Mouse (Mus musculus): ENCODE results near the gene Rpl14. TPM values are rescaled to one million over a fixed set of nuclear protein-coding genes. Genes with fewer than 3 reads are reported as not detected.

The Rpl14 gene
- total RNA-seq, 4 experiments from 2014 or later = 289 to 388 (median 323) TPM

DNA sequence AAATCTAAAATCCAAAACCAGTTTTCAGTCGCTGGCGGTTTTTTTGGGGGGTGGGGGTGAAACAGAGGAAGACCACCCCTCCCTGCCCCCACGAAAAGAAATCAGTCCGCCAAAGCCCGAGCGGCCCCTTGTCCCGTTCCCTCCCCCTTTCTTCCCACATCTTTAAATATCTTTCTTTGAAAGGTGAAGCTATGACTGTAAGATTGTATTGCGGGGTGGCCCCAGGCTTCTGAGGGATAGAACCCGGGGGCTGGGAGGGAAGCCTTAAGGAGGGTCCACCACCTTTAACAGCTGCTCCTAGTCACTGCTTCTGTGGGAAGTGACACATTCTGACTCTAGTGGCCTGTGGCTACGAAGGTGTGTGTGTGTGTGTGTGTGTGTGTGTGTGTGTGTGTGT lies 32.3 kb downstream of the Rpl14 start:
- no peak for DNase-seq (ENCODE audit: low spot score in 2 of 2)

DNA sequence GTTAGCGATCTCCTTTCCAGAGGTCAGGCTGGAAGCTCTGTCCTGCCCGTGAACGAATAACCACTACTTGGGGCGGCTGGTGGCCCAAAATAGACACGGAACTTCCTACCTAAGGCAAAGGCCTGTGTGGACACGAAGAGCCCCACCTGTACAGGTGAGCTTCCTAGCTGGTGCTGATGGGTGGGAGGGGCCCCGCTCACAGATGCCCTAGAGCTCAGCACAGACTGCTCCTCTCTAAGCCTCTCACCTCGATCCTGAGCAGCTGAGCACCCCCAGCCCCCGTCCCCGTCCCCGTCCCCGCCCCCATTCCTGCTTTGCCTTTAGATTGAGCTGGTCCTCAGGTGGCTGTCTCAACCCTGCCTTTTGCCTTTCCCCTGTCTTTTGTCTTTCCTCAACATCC lies 32.7 kb downstream of the Rpl14 start:
- no peak for DNase-seq (ENCODE audit: low spot score in 2 of 2)

DNA sequence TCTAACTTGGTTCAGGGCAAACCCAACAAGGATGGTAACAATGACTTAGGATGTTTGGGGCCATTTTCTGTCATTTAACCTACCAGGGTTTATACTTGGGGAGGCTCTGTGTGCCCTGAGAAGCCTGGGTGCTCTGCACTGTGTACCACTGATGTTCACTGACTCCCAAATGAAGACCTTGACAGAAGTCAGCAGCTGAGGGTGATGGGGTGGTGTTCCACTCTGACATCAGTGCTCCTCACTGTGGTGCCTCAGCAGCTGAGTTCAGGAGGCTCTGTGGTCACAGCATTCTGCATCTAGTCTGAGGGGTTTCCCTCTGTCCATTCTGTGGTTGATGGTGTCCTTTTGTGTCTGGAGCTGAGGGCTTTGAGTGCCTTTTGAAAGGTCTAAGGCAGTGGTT lies 39.8 kb downstream of the Rpl14 start:
- no peak for DNase-seq (ENCODE audit: low spot score in 2 of 2)

DNA sequence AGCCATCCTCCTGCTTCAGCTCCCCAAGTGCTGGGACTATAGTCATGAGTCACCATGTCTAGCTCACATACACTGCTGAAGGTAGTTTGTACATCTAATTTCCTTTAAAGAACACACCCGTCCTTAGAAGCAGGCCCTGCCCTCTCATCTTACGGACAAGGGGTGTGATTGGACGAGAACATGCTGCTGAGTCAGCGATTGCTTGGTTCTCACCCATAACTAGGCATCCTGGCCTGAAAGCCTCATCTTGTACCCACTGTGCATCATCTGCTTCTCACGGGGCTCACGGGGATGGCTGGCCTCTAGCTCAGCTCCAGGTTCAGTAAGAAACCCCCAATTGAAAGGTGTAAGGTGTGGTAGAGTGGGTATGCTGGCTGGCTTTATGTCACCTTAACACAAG lies 42.8 kb downstream of the Rpl14 start:
- no peak for DNase-seq (ENCODE audit: low spot score in 2 of 2)

DNA sequence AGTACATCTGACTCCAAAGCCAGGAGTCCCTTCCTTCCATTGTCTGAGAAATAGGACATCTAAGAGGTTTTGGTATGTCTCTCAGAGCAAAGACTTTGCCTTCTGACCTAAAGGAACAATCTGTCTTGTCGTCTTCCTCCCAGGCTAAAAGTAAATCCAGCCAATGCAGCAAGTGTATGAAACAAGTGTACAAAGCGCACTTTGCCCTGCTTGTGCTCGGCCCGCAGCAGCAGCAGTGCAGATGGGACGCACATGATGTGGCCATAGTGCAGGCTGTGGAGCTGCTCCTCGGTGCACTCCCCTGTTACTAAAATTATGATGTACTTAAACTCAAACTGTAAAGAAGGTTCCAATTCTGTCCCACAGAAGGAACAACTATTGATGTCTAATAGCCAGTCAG lies 46.9 kb downstream of the Rpl14 start:
- no peak for DNase-seq (ENCODE audit: low spot score in 2 of 2)

DNA sequence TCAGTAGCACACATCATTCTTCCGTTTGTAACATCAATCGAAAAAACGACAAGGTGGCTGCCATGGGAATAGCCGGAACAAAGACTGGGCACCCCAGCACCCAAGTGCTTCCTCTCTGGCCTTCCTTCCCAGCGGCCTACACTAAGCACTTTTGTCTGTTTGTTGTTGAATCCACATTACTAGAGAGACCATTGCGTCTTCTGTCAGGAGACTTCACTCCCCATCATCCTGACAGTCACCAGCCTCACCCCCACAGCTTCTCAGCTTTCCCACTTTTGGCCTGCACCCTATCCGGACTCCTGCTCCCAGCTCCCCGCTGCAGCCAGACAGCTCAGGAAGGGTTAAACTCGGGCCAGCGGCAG lies 48.1 kb downstream of the Rpl14 start:
- DNase-seq (ENCODE audit: low spot score in 2 of 2) = no peak

DNA sequence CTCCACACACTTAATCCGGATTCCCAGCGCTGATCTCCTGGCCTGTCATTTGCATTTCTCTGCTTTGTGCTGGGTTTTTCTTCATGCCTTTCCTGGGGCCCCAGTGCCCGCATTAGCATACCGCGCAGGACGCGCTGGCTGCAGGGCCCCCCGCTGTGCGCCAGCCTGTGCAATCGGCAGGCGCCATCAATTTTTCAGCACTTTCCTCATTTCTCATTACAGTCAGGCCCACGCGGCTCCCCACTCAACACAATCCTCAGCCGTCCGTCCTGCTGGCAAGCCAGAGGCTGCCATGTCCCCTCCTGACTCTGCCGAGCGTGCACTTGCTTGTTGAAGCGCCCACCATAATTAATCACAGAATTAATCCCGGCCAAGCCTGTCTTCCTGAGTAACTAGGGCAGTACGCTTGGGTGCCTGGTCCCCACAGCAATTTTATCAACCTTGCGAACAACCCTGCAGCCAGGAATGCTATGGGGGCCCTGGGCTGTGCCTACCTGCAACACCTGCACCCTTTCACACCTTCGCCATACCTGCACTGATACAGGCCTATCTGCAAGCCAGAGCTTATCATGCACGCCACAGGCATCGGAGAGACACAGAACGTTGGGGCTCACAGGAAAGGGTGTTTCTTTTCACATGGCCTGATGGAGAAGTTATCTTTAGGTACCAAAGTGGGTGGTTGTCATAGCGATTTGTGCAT lies 48.6 kb downstream of the Rpl14 start:
- DNase-seq (ENCODE audit: low spot score in 2 of 2) = peak; percentile 61 to 63

DNA sequence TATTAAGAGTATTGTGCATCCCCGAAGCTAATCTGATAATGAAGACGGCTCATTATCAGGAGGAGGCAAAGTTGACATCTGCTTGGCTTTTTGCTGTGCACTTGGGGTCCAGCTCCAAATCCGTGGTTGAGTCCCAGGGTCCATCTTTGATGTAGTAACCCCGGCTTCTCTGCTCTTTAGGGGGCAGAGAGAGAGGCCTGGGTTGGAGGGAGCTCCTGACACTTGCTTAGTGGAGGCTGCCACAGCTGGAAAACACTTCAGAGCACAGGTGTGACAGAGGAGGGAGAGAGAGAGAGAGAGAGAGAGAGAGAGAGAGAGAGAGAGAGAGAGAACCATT lies 49.1 kb downstream of the Rpl14 start:
- DNase-seq (ENCODE audit: low spot score in 2 of 2) = no peak

Other genes starting within 250 kb of the Rpl14 start
- 100 to 1,000 TPM; 173 to 207 (median 189) TPM for gene Eif1b, start 79.2 kb upstream of the Rpl14 start, total RNA-seq (2022)
- 1 to 10 TPM; 7.1 to 9.9 (median 8.4) TPM for gene Entpd3, start 31.6 kb upstream of the Rpl14 start, total RNA-seq (2022)

All from layer of hippocampus, adult 8-10 months (tissue).